Mouse (Mus musculus) bone marrow macrophage, adult 2 months (primary cell): ENCODE results near the gene Cbs. TPM values are rescaled to one million over a fixed set of nuclear protein-coding genes. Genes with fewer than 3 reads are reported as not detected.

Experiments used
- H3K27ac ChIP-seq: 2 replicates; pipeline ENCODE4 v1.5.1; 2012; ENCODE audit warnings: low read depth, low read length; ENCODE audit not compliant: insufficient read depth
- H3K4me1 ChIP-seq: 2 replicates; pipeline ENCODE4 v1.6.1; 2012; ENCODE audit warnings: low read length; ENCODE audit not compliant: control insufficient read depth, insufficient read depth
- H3K4me3 ChIP-seq: 2 replicates; pipeline ENCODE4 v1.5.1; 2012; ENCODE audit warnings: mild to moderate bottlenecking, low read length, moderate library complexity; ENCODE audit not compliant: insufficient read depth
- CTCF ChIP-seq: IDR thresholded peaks from 2 replicates; pipeline ENCODE4 v1.5.1; 2012; ENCODE audit warnings: low read depth, mild to moderate bottlenecking, low read length, moderate library complexity
- POLR2A ChIP-seq: IDR thresholded peaks from 2 replicates; pipeline ENCODE4 v1.6.1; 2012; ENCODE audit warnings: mild to moderate bottlenecking, low read depth, low read length, borderline replicate concordance
- polyA plus RNA-seq: library from polyadenylated mRNA; stranded (reverse); fragments of >200 nt; gene quantifications from 2 replicates; pipeline ENCODE4 v1.2.4, GENCODE M21; 2012; ENCODE audit not compliant: missing spikeins, insufficient read depth, insufficient read length

Gene Cbs
- polyA plus RNA-seq, 1 experiment = not detected

DNA sequence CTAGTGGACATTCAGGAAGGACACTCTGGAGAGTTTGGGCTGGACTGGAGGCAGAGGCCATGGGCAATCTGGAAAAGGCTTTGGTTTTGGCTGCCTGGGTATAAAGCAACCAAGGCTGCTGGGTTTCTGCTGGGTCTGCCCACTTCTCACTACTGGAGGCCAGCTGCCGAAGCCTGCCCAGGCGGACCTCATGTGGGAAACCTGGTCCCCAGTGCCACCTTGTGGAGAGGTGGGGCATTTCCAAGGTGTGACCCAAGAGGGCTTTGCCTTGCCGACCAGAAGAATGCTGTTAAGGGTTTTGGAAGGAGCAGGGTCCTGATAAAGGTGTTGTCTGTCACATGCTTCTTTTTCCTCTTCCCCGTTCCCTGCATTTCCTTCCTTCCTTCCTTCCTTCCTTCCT is 27.7 kb upstream of the Cbs start:
- Histone ChIP-seq H3K4me3 (no peak overlapping the region), H3K4me1 (no peaks in the 10 kb centered on the region), H3K27ac (no peak overlapping the region)
- TF ChIP-seq CTCF (peak; percentile 56; the same call in 1 of the 2 replicates), POLR2A (no peak)

DNA sequence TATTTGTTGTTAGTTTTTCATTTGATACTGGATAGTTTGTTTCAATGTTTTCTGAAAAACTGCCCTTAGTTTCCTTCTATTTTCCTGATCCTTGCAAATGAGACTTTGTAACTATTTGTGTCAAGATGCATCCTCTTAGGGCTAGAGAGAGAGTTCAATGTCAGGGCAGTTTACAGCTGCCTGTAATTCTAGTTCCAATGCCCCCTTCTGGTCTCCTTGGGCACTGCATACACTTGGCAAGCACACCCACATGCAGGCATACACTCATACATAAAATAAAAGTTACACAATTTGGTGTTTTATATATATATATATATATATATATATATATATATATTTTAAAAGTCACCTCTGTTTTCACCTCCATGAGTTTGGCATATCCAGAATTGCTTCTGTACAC is 25.8 kb upstream of the Cbs start:
- no peak overlapping the region for H3K27ac ChIP-seq
- H3K4me1 ChIP-seq = peaks cover 3% of the 10 kb centered on the region
- TF ChIP-seq POLR2A (no peak), CTCF (no peak)
- H3K4me3 ChIP-seq = no peak overlapping the region

DNA sequence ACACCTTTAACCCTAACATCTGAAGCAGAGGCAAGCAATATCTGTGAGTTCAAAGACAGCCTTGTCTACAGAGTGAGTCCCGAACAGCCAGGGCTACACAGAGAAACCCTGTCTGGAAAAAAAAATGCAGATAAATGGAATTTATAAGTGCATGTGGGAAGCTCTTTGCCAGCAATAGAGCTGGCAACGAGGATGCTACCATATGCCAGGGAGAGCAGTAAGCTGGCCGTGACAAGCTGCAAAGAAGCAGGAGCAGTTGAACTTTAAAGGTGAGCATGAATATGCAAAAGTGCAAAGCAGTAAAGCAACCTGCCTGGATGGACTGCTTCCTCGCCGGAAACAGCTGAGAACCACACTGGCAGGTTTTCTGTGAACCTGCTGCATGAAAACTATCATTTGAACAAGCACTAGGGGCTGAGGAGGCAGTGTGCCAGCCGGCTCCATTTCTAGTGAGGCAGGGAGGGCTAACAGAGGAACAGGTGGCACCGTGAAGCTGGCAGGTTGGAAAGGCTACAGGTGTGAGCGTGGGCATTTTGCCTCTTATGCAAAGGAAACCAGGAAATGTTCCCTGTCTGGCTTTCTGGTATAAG is 23.7 kb upstream of the Cbs start:
- Histone ChIP-seq H3K4me1 (peaks cover 10% of the 10 kb centered on the region), H3K4me3 (no peak overlapping the region), H3K27ac (no peak overlapping the region)
- no peak for TF ChIP-seq POLR2A
- TF ChIP-seq CTCF = no peak

DNA sequence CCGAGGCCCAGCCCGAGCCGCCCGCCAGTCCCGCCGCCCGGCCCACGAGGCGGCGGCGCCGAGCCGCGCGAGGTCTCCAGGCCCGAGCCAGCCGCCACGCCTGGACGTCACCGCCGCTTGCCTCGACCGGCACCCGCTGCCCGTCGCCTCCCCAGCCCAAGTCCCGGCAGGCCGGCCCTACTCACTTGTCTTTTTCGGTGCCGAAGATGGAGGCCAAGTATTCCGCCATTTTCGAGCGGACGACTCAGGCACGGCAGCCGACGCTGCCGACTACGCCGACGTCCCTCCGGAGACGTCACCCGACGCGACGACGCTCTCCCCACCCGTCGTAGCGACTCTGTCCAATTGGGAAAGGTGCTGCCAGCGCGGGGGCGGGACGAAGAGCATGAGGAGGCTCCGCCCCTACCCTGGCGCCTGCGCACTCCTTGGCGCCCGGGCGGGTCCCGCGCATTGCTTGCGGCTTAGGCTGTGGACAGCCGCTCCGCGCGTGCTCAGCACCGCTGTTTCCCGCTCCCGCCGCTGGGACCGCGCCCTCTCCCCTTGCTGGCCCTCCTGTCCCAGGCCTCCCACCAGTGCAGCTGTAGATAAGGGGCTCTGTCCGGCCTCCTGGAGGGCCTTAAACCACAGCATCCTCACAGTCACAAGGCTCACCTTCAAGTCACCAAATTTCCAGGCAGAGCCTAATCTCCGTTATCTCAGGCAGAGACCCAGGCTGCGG is 21.6 kb upstream of the Cbs start, which contains the start of gene U2af1:
Gene U2af1 (minus strand): TSS at position 425 of the 718 bp plus-strand sequence.
- H3K27ac ChIP-seq = peak within 1 kb of the TSS; percentile 53
- TF ChIP-seq POLR2A (peak; percentile 32; the same call in 1 of the 2 replicates), CTCF (no peak)
- H3K4me1 ChIP-seq = peaks cover 13% of the 10 kb centered on the region
- H3K4me3 ChIP-seq = peak within 1 kb of the TSS; percentile 88

DNA sequence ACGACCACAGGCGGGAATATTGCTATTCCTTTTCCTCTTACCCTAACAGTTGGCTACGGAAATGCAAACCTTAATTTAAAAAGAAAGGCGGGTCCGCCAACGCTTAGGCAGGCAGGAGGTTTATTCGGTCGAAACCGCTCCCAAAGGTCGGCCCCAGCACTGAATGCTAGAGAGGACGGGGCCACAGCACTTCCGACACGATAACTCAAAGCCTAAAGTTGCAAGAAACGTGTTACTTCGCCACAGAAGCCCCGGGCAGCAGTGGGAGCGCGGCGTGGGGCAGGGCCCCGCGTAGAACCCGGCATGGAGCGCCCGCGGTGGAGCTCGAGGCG is 21.1 kb upstream of the Cbs start:
- H3K4me3 ChIP-seq = peak overlapping the region; percentile 88
- H3K4me1 ChIP-seq = peaks cover 13% of the 10 kb centered on the region
- H3K27ac ChIP-seq = peak overlapping the region; percentile 53
- TF ChIP-seq POLR2A (no peak), CTCF (no peak)

DNA sequence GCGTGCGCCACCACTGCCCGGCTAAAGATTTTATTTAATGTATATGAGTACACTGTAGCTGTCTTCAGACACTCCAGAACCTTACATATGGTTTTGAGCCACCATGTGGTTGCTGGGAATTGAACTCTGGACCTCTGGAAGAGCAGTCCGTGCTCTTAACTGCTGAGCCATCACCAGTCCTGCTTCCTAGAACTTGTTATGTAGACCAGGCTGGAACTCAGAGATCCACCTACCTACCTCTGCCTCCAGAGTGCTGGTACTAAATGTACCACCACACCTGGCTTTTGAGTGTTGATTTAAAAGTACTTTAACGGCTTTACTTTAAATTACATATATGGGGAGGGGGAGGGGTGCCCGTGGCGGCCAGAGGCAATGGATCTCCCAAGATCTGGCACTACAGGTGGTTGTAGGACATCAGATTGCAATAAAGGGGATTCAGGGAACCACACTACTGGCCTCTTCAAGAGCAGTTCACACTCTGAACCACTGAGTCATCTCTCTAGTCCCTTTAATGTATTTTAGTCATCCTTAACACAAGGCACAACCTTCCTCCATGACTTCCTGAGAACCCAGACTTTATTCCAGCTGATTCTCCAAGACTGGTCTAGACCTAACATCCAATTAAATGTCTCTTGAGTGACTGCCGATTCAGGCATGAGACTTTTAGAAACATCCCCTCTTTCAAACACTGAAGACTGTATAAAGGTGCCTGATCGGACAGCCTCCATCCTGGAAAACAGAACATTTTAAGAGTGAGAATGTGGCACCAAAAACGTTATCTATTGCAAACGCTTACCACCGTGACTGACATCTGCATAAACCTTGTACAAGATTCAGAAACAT is 20.3 kb upstream of the Cbs start:
- peak overlapping the region; percentile 88 for H3K4me3 ChIP-seq
- TF ChIP-seq CTCF = no peak
- no peak for TF ChIP-seq POLR2A
- peak overlapping the region; percentile 53; the same call in 1 of the 2 replicates for H3K27ac ChIP-seq
- H3K4me1 ChIP-seq = peaks cover 13% of the 10 kb centered on the region

DNA sequence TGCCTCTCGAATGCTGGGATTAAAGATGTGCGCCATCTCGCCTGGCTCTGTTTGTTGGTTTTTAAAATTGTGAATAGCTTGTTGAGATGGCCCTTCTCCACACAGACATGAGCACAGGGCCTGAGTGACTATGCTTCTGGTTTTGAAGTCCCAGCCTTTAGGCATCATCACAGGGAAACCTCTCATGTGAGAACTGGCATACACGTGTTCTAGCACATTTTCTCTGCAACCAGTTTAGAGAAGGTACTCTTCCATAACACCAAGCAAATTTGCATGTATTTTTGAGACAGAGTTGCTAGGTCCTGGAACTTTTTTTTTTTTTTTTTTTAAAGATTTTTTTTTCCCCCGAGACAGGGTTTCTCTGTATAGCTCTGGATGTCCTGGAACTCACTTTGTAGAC is 19.6 kb upstream of the Cbs start:
- TF ChIP-seq POLR2A (no peak), CTCF (no peak)
- peaks cover 13% of the 10 kb centered on the region for H3K4me1 ChIP-seq
- H3K27ac ChIP-seq = no peak overlapping the region

DNA sequence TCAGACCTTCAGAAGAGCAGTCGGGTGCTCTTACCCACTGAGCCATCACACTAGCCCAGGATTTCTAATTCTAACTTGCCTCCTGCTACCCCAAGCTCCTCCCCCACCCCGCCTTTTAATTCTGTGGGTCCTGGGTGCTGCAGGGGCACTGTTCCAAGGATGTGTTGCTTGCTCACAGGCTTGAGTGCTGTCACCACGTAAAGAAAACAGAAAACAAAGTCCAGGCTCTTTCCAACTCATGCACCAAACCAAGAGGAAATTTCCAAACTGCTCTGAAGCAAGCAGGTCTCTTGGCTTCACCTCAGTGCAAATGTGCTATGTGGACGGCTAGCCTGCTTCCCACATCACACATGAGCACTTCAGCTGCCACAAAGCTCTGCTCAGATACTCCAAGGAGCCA is 18.3 kb upstream of the Cbs start:
- peaks cover 13% of the 10 kb centered on the region for H3K4me1 ChIP-seq
- H3K4me3 ChIP-seq = no peak overlapping the region
- no peak for TF ChIP-seq CTCF
- no peak overlapping the region for H3K27ac ChIP-seq

More for the DNA sequence above, 19.6 kb upstream of the Cbs start:
- H3K4me3 ChIP-seq = no peak overlapping the region

DNA sequence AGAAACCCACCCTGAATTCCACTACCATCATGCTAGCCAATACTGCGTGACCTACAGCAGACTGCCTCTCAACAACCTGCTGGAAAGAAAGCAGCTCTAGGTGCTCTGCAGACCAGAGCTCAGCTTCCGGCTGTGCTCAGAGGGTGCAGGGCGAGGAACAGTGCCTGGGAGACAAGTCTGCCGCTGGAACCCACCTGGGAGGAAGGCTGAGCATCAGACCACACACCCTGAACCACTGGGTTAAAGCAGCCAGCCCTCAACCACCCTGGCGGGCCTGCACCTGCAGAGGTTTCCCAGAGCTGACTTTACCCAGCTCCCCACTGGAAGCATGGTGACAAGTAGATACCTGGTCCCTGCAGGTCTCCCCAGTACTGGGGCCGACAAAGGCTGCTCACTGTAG is 16.2 kb upstream of the Cbs start:
- TF ChIP-seq POLR2A = no peak
- TF ChIP-seq CTCF = no peak
- H3K27ac ChIP-seq = no peak overlapping the region
- peaks cover 9% of the 10 kb centered on the region; the same call in 1 of the 2 replicates for H3K4me1 ChIP-seq
- H3K4me3 ChIP-seq = no peak overlapping the region

DNA sequence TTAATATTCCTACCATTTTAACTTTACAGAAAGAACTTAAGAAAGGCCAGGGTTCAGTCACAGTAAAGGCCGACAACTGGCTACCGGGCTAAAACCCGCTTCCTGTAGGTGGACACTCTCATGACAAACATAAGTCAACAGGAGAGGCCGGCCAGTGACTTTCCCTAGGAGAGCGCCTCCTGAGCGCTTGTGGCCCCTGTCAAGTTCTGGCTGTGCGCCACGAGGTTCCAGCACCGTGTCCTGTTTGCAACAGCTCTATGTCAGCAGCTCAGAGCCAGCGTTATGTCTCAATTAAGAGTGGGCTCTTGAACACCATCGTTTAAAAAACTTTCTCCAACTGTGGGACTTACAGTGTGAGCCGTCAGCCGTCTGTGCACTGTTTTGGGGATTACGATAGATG is 15.1 kb upstream of the Cbs start:
- no peak for TF ChIP-seq CTCF
- no peak for TF ChIP-seq POLR2A
- Histone ChIP-seq H3K4me3 (no peak overlapping the region), H3K4me1 (peaks cover 7% of the 10 kb centered on the region; the same call in 1 of the 2 replicates), H3K27ac (no peak overlapping the region)
